ENCODE assay signal across 12 mouse cellular contexts in genomic region chr8:3648990-3649389, GRCm38 (mm10). TPM values are rescaled to one million over a fixed set of nuclear protein-coding genes. Genes with fewer than 3 reads are reported as not detected.
DNase-seq lines count a peak whose midpoint lies in the region; ATAC-seq and TF ChIP-seq lines count a peak whose summit lies in the region.
"Had no signal": no experiment of that assay in that cellular context is flagged by ENCODE, and none has a peak within 500 bp of the region (broad histone marks: within the 10 kb centered on the region; RNA-seq: fewer than 3 reads in every experiment).

No protein-coding gene starts in this region.

- H3K36me3 ChIP-seq in kidney, embryonic 15.5 days, result no peaks in the 10 kb centered on the region
- H3K36me3 ChIP-seq in kidney, adult 2 months (ENCODE audit: control insufficient read depth, insufficient read depth, low read length), result no peaks in the 10 kb centered on the region
- no peaks in the 10 kb centered on the region for H3K36me3 ChIP-seq in embryonic facial prominence, embryonic 13.5 days

- no peak for DNase-seq in kidney, adult 2 months
- DNase-seq in ZHBTc4 (ENCODE audit: low read depth, low spot score), result peak; percentile 72
- no peak for DNase-seq in layer of hippocampus, adult 8-10 months (ENCODE audit: low spot score in 2 of 2)
- DNase-seq in frontal cortex, postnatal 36 days (ENCODE audit: low spot score in 2 of 2), result no peak
- DNase-seq: cerebellum, postnatal 25 days; left cerebral cortex, postnatal 4 days; thymus, postnatal 25 days had no signal

- ATAC-seq in kidney, embryonic 15.5 days (replicated peaks; ENCODE audit: low FRiP score), result peak; percentile 65
- ATAC-seq in embryonic facial prominence, embryonic 13.5 days (ENCODE audit: insufficient number of reproducible peaks, insufficient read depth, low FRiP score, low TSS enrichment, low read depth), result peak; percentile 22; the same call in 1 of the 2 replicates
- ATAC-seq in megakaryocyte, adult 5-6 weeks (ENCODE audit: poor library complexity, severe bottlenecking), result peak; percentile 10
- ATAC-seq: activated CD4-positive, CD25-positive, alpha-beta regulatory T cell, adult 4 months; forebrain, embryonic 13.5 days had no signal

- no peak overlapping the region for H3K9ac ChIP-seq in kidney, embryonic 15.5 days
- H3K9ac ChIP-seq in embryonic facial prominence, embryonic 13.5 days, result no peak overlapping the region
- H3K9ac ChIP-seq: forebrain, embryonic 13.5 days had no signal

- no peak for TF ChIP-seq POLR2A in kidney, adult 2 months (IDR thresholded peaks at IDR 0.05; ENCODE audit: low read depth, low read length)

- H3K27me3 ChIP-seq in kidney, embryonic 15.5 days, result no peaks in the 10 kb centered on the region
- no peaks in the 10 kb centered on the region for H3K27me3 ChIP-seq in kidney, adult 2 months (replicated peaks; ENCODE audit: control insufficient read depth, insufficient read depth, low read length)
- H3K27me3 ChIP-seq in embryonic facial prominence, embryonic 13.5 days, result no peaks in the 10 kb centered on the region
- H3K27me3 ChIP-seq: forebrain, embryonic 13.5 days had no signal

- H3K27ac ChIP-seq in kidney, embryonic 15.5 days, result no peak overlapping the region
- no peak overlapping the region for H3K27ac ChIP-seq in kidney, adult 2 months (ENCODE audit: insufficient read depth, low read depth, low read length)
- no peak overlapping the region for H3K27ac ChIP-seq in embryonic facial prominence, embryonic 13.5 days
- H3K27ac ChIP-seq: forebrain, embryonic 13.5 days had no signal

- H3K4me2 ChIP-seq in kidney, embryonic 15.5 days, result peak overlapping the region; percentile 10; the same call in 1 of the 2 replicates
- H3K4me2 ChIP-seq in embryonic facial prominence, embryonic 13.5 days, result no peak overlapping the region
- H3K4me2 ChIP-seq: forebrain, embryonic 13.5 days had no signal

- WGBS in kidney, embryonic 15.5 days, result 51% methylated on average over 1 of the region's 1 CpGs
- 74% methylated on average over 1 of the region's 1 CpGs for WGBS in kidney, adult 2 months
- 41% methylated on average over 1 of the region's 1 CpGs for WGBS in embryonic facial prominence, embryonic 13.5 days

- H3K9me3 ChIP-seq in kidney, embryonic 15.5 days (replicated peaks), result no peaks in the 10 kb centered on the region
- H3K9me3 ChIP-seq in embryonic facial prominence, embryonic 13.5 days, result no peaks in the 10 kb centered on the region
- H3K9me3 ChIP-seq: forebrain, embryonic 13.5 days had no signal

- TF ChIP-seq CTCF in kidney, adult 2 months (conservative IDR thresholded peaks at IDR 0.05; ENCODE audit: insufficient read depth, insufficient read length, low read depth, low read length), result no peak

- H3K4me3 ChIP-seq in kidney, embryonic 15.5 days (replicated peaks), result no peak overlapping the region
- H3K4me3 ChIP-seq in kidney, adult 2 months (ENCODE audit: insufficient read depth, low read depth, low read length), result no peak overlapping the region
- no peak overlapping the region for H3K4me3 ChIP-seq in embryonic facial prominence, embryonic 13.5 days
- H3K4me3 ChIP-seq: forebrain, embryonic 13.5 days had no signal

- H3K4me1 ChIP-seq in kidney, embryonic 15.5 days, result peaks cover 13% of the 10 kb centered on the region; the same call in 1 of the 2 replicates
- no peaks in the 10 kb centered on the region for H3K4me1 ChIP-seq in kidney, adult 2 months (ENCODE audit: control insufficient read depth, insufficient read depth, low read length)
- H3K4me1 ChIP-seq in embryonic facial prominence, embryonic 13.5 days, result no peaks in the 10 kb centered on the region
- H3K4me1 ChIP-seq: forebrain, embryonic 13.5 days had no signal

RNA-seq across cellular contexts. Expression of gene Retn, which starts 6.6 kb away (rescaled TPM):
- polyA plus RNA-seq in kidney, embryonic 15.5 days (2015; fragmentation: Nextera tagmentation; extraction: Ambion mirVana), result 0.66 TPM in 1 of 2 replicates, not detected in the other
- 47.2 and 76.9 TPM in 2 replicates for polyA plus RNA-seq in kidney, adult 2 months (2012; rRNA removed)
- not detected in 2 replicates for polyA plus RNA-seq in embryonic facial prominence, embryonic 13.5 days (2015; fragmentation: Nextera tagmentation; extraction: Ambion mirVana)
- total RNA-seq in megakaryocyte, adult 5-6 weeks (2015), result 0.22 TPM in 1 of 2 replicates, not detected in the other
- total RNA-seq in megakaryocyte, adult 5-6 weeks (2017), result 0.45 and 0.59 TPM in 2 replicates
- total RNA-seq in layer of hippocampus, adult 8-10 months (2022), result 1 to 10 TPM in 1 of 4 experiments, under 1 TPM in 3; 0.61 to 1.3 (median 0.75) TPM
- polyA plus RNA-seq: activated CD4-positive, CD25-positive, alpha-beta regulatory T cell, adult 4 months had no signal

RNA-seq across cellular contexts. Expression of gene Mcemp1, which starts 16.6 kb away (rescaled TPM):
- 0.32 and 0.57 TPM in 2 replicates for polyA plus RNA-seq in kidney, embryonic 15.5 days (2015; fragmentation: Nextera tagmentation; extraction: Ambion mirVana)
- 0.10 and 0.53 TPM in 2 replicates for polyA plus RNA-seq in kidney, adult 2 months (2012; rRNA removed)
- 0.27 and 0.40 TPM in 2 replicates for polyA plus RNA-seq in embryonic facial prominence, embryonic 13.5 days (2015; fragmentation: Nextera tagmentation; extraction: Ambion mirVana)
- 240 and 256 TPM in 2 replicates for total RNA-seq in megakaryocyte, adult 5-6 weeks (2015)
- 223 and 233 TPM in 2 replicates for total RNA-seq in megakaryocyte, adult 5-6 weeks (2017)
- under 1 TPM in 2 of 4 experiments, not detected in 2; 0.25 to 0.31 TPM for total RNA-seq in layer of hippocampus, adult 8-10 months (2022)

RNA-seq across cellular contexts. Expression of gene Stxbp2, which starts 18.2 kb away (rescaled TPM):
- polyA plus RNA-seq in kidney, embryonic 15.5 days (2015; fragmentation: Nextera tagmentation; extraction: Ambion mirVana), result 78.5 and 85.3 TPM in 2 replicates
- polyA plus RNA-seq in kidney, adult 2 months (2012; rRNA removed), result 169 and 173 TPM in 2 replicates
- polyA plus RNA-seq in embryonic facial prominence, embryonic 13.5 days (2015; fragmentation: Nextera tagmentation; extraction: Ambion mirVana), result 35.8 and 39.3 TPM in 2 replicates
- total RNA-seq in megakaryocyte, adult 5-6 weeks (2015), result 160 and 188 TPM in 2 replicates
- total RNA-seq in megakaryocyte, adult 5-6 weeks (2017), result 148 and 205 TPM in 2 replicates
- total RNA-seq in layer of hippocampus, adult 8-10 months (2022), result 10 to 100 TPM; 59.8 to 87.1 (median 69.4) TPM

RNA-seq across cellular contexts. Expression of gene Fcor, which starts 23.2 kb away (rescaled TPM):
- 12.4 and 12.6 TPM in 2 replicates for polyA plus RNA-seq in kidney, embryonic 15.5 days (2015; fragmentation: Nextera tagmentation; extraction: Ambion mirVana)
- 15.1 and 15.5 TPM in 2 replicates for polyA plus RNA-seq in kidney, adult 2 months (2012; rRNA removed)
- polyA plus RNA-seq in embryonic facial prominence, embryonic 13.5 days (2015; fragmentation: Nextera tagmentation; extraction: Ambion mirVana), result 13.3 and 18.2 TPM in 2 replicates
- 14.4 and 15.0 TPM in 2 replicates for total RNA-seq in megakaryocyte, adult 5-6 weeks (2015)
- total RNA-seq in megakaryocyte, adult 5-6 weeks (2017), result 6.3 and 22.9 TPM in 2 replicates
- 10 to 100 TPM in 3 of 4 experiments, 1 to 10 TPM in 1; 9.9 to 18.1 (median 14.7) TPM for total RNA-seq in layer of hippocampus, adult 8-10 months (2022)
- polyA plus RNA-seq: activated CD4-positive, CD25-positive, alpha-beta regulatory T cell, adult 4 months had no signal

RNA-seq across cellular contexts. Expression of gene Pcp2, which starts 23.6 kb away (rescaled TPM):
- polyA plus RNA-seq in kidney, embryonic 15.5 days (2015; fragmentation: Nextera tagmentation; extraction: Ambion mirVana), result 0.34 and 0.48 TPM in 2 replicates
- polyA plus RNA-seq in kidney, adult 2 months (2012; rRNA removed), result not detected in 2 replicates
- 0.56 and 0.72 TPM in 2 replicates for polyA plus RNA-seq in embryonic facial prominence, embryonic 13.5 days (2015; fragmentation: Nextera tagmentation; extraction: Ambion mirVana)
- total RNA-seq in megakaryocyte, adult 5-6 weeks (2015), result not detected in 2 replicates
- not detected in 2 replicates for total RNA-seq in megakaryocyte, adult 5-6 weeks (2017)
- not detected for total RNA-seq in layer of hippocampus, adult 8-10 months (2022)
- polyA plus RNA-seq: activated CD4-positive, CD25-positive, alpha-beta regulatory T cell, adult 4 months had no signal

Comparison
In these comparisons a context has a peak if more than half of its experiments do, and no peak if none do; other contexts are left out.
1. RNA of gene Retn, which starts 6.6 kb away (polyA plus RNA-seq): 47.2 to 76.9 TPM in kidney, adult 2 months; 0.66 TPM in kidney, embryonic 15.5 days and not detected in embryonic facial prominence, embryonic 13.5 days; every median in the first group is over 10 times any median in the second.
2. ATAC-seq: peak in every context shown above with its lines; median percentile 65 in kidney, embryonic 15.5 days; 22 in embryonic facial prominence, embryonic 13.5 days; 10 in megakaryocyte, adult 5-6 weeks.